Mouse (Mus musculus): Measurements from ENCODE around the gene Cage1. TPM values are rescaled to one million over a fixed set of nuclear protein-coding genes. Genes with fewer than 3 reads are reported as not detected.
A peak's percentile ranks its signal among the peaks of the same experiment; 100 is the strongest.

Gene Cage1
- total RNA-seq (2021) (1 to 10 TPM; 1.6 to 2.3 TPM), polyA plus RNA-seq (2012; rRNA removed) (0.12 and 0.41 TPM in 2 replicates)
- long read RNA-seq, partial matches to known transcripts = 0 of 1 reads
- long read RNA-seq, other reads (novel, unspliced or antisense) = 1 of 1 reads

DNA sequence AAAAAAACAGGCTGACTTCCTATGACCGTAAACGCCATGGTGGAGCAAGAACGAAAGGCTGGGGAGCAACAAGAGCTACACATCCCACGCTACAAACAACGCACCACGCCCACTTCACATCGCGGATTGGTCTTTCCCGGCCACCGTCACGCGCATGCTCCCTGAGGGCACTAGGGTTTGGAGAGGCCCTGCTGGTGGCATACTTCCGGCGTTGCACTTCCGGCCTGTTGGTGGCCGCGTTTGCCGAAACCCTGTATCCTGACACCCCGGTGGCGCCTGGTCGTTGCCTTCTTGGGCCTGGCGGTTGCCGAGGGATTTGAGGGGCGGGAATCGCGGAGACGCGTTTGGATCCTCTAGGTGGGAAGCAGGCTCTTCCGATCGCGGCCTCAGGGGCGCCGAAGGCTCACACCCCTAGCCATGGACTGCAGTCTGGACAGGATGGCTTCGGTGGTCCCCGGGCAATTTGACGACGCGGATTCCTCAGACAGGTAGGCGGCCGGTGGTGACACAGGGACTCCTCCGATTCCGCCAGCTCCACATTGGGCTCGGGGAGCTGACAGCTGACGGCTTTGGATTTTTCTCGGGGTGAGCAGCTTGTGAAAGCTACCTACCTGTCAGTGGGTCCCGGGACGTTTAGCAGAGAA, at the start of gene Cage1:
Cage1 (minus strand) TSS at position 26 of the 644 bp plus-strand sequence.
- intact Hi-C loops (cut with DNase I) = loop anchor here (1.0 to 5.0 kb wide), 2 partner anchors 43 to 605 kb away; partner anchors contain the start of gene Ssr1
- peak within 1 kb of the TSS; percentile 91 for H3K4me3 ChIP-seq
- DNase-seq = peak; percentile 96 to 97
- no peaks in the 10 kb centered on the region; the same call in 1 of the 2 replicates for H3K79me2 ChIP-seq (replicated peaks; ENCODE audit: control insufficient read depth, insufficient read depth, low read length)
- peaks cover 4% of the 10 kb centered on the region for H3K36me3 ChIP-seq (ENCODE audit: control insufficient read depth, insufficient read depth, low read length)
- WGBS = under 1% methylated on average over 47 of the region's 47 CpGs
- H3K27me3 ChIP-seq (ENCODE audit: control insufficient read depth, insufficient read depth, low read length) = no peaks in the 10 kb centered on the region
- H3K27ac ChIP-seq = peak within 1 kb of the TSS; percentile 86
- TF ChIP-seq POLR2A (IDR thresholded peaks at IDR 0.05; ENCODE audit: insufficient read depth, low read depth, low read length) (peak; percentile 83), CTCF (IDR thresholded peaks at IDR 0.05) (peak; percentile 50), EP300 (IDR thresholded peaks at IDR 0.05; ENCODE audit: insufficient read depth, low read depth, low read length) (peak; percentile 83)
- H3K9ac ChIP-seq (ENCODE audit: low read depth, low read length) = peak within 1 kb of the TSS; percentile 84
- peaks cover 4% of the 10 kb centered on the region for H3K4me1 ChIP-seq (ENCODE audit: control insufficient read depth, insufficient read depth, low read length)

DNA sequence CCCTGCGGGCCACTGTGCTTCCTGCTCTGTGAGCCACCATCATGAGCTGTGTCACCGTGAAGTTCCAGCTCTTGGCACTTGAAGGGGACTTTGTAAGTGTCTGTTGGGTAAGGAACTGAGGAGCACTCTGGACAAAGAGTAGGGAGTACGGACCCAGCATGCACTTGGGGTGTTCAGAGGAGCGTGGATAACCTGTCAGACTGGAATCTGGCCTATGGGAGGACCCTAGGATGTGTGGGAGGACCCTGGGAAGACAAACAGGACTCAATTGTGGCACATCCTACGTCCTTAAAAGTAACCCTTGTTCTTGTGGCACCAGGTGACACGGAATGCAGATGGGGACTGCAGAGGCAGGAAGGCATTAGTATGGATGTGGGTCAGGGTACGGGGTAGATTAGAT, 44.3 kb upstream of the Cage1 start:
- no peaks in the 10 kb centered on the region for H3K79me2 ChIP-seq (replicated peaks; ENCODE audit: control insufficient read depth, insufficient read depth, low read length)
- H3K9ac ChIP-seq (ENCODE audit: low read depth, low read length) = no peak overlapping the region
- intact Hi-C loops (cut with DNase I) = no loop called here
- 68% methylated on average over 7 of the region's 7 CpGs for WGBS
- H3K27me3 ChIP-seq (ENCODE audit: control insufficient read depth, insufficient read depth, low read length) = no peaks in the 10 kb centered on the region
- H3K4me1 ChIP-seq (ENCODE audit: control insufficient read depth, insufficient read depth, low read length) = no peaks in the 10 kb centered on the region
- no peak overlapping the region for H3K27ac ChIP-seq
- TF ChIP-seq EP300 (IDR thresholded peaks at IDR 0.05; ENCODE audit: insufficient read depth, low read depth, low read length) = no peak
- no peak for TF ChIP-seq CTCF (IDR thresholded peaks at IDR 0.05)
- no peak for TF ChIP-seq POLR2A (IDR thresholded peaks at IDR 0.05; ENCODE audit: insufficient read depth, low read depth, low read length)
- no peak for DNase-seq
- H3K36me3 ChIP-seq (ENCODE audit: control insufficient read depth, insufficient read depth, low read length) = no peaks in the 10 kb centered on the region
- no peak overlapping the region for H3K4me3 ChIP-seq

DNA sequence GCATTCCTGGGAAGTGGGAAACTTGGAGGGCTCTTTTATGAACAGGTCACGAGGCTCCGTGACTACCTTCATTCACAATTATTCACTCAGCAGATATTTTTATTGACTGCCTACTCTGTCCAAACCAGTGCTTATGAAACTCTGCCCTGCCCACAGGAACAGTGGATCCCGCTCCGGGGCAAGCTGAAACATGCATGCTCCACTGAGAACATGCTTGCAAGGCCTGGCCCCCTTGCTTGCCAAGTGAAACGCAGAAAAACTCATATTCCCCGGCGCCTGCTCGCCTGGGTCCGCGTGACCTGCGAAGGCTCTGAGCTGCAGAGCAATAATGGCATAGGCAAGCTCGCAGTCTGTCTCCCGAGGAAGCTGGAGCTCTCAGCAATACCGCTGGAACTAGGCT, 43.9 kb upstream of the Cage1 start:
- intact Hi-C loops (cut with DNase I) = no loop called here
- Histone ChIP-seq H3K4me1 (ENCODE audit: control insufficient read depth, insufficient read depth, low read length) (no peaks in the 10 kb centered on the region), H3K27me3 (ENCODE audit: control insufficient read depth, insufficient read depth, low read length) (no peaks in the 10 kb centered on the region), H3K9ac (ENCODE audit: low read depth, low read length) (no peak overlapping the region), H3K4me3 (no peak overlapping the region), H3K79me2 (replicated peaks; ENCODE audit: control insufficient read depth, insufficient read depth, low read length) (no peaks in the 10 kb centered on the region), H3K36me3 (ENCODE audit: control insufficient read depth, insufficient read depth, low read length) (no peaks in the 10 kb centered on the region), H3K27ac (no peak overlapping the region)
- no peak for TF ChIP-seq POLR2A (IDR thresholded peaks at IDR 0.05; ENCODE audit: insufficient read depth, low read depth, low read length)
- TF ChIP-seq CTCF (IDR thresholded peaks at IDR 0.05) = no peak
- no peak for TF ChIP-seq EP300 (IDR thresholded peaks at IDR 0.05; ENCODE audit: insufficient read depth, low read depth, low read length)
- 85% methylated on average over 14 of the region's 14 CpGs for WGBS
- no peak for DNase-seq

DNA sequence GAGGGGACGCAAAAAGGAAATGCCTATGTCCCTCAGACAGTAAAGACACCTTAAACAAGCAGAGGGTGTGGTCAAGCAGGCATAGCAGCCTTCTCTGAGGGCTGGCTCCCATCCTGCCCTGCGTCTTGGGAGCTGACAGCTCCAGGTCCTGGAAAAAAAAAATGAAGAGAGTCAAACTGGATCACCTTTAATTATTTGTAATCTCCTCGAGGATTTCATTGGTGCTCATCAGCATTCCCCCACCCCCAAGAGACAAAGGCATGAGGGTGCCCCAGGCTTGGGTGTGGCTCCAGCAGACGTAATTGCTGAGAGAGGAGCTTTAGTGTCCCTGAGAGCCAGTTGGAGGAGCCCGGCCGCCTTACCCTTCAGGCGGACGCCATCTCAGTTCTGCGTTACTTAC, 43.1 kb upstream of the Cage1 start:
- no peak overlapping the region for H3K4me3 ChIP-seq
- H3K27ac ChIP-seq = no peak overlapping the region
- TF ChIP-seq POLR2A (IDR thresholded peaks at IDR 0.05; ENCODE audit: insufficient read depth, low read depth, low read length) = no peak
- no peak for TF ChIP-seq CTCF (IDR thresholded peaks at IDR 0.05)
- TF ChIP-seq EP300 (IDR thresholded peaks at IDR 0.05; ENCODE audit: insufficient read depth, low read depth, low read length) = no peak
- no peaks in the 10 kb centered on the region for H3K79me2 ChIP-seq (replicated peaks; ENCODE audit: control insufficient read depth, insufficient read depth, low read length)
- WGBS = 58% methylated on average over 9 of the region's 9 CpGs
- no peak overlapping the region for H3K9ac ChIP-seq (ENCODE audit: low read depth, low read length)
- no peaks in the 10 kb centered on the region for H3K36me3 ChIP-seq (ENCODE audit: control insufficient read depth, insufficient read depth, low read length)
- H3K27me3 ChIP-seq (ENCODE audit: control insufficient read depth, insufficient read depth, low read length) = no peaks in the 10 kb centered on the region
- DNase-seq = no peak
- intact Hi-C loops (cut with DNase I) = no loop called here
- H3K4me1 ChIP-seq (ENCODE audit: control insufficient read depth, insufficient read depth, low read length) = no peaks in the 10 kb centered on the region

DNA sequence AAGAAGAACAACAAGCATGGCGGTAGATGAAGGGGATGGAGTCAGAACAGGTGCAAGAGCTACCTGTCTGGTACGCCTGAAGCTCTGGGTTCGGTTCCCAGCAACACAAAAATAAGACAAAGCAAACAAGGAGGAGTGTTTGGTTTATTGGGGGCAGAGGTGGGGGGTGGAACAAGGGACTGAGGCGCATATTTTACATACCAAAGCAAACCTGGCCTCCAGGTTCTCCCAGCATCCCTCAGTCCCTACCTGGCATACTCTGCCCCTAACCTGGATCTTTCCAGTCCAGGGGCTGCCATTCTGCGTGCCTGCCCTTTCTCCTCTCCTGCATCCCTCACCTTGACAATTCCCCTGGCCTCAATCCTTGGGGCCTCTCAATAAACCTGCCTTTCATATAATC, 42.5 kb upstream of the Cage1 start:
- Histone ChIP-seq H3K27me3 (ENCODE audit: control insufficient read depth, insufficient read depth, low read length) (no peaks in the 10 kb centered on the region), H3K4me3 (no peak overlapping the region), H3K9ac (ENCODE audit: low read depth, low read length) (no peak overlapping the region), H3K27ac (no peak overlapping the region), H3K4me1 (ENCODE audit: control insufficient read depth, insufficient read depth, low read length) (no peaks in the 10 kb centered on the region), H3K36me3 (ENCODE audit: control insufficient read depth, insufficient read depth, low read length) (no peaks in the 10 kb centered on the region), H3K79me2 (replicated peaks; ENCODE audit: control insufficient read depth, insufficient read depth, low read length) (no peaks in the 10 kb centered on the region)
- WGBS = 89% methylated on average over 5 of the region's 5 CpGs
- DNase-seq = no peak
- intact Hi-C loops (cut with DNase I) = no loop called here
- TF ChIP-seq POLR2A (IDR thresholded peaks at IDR 0.05; ENCODE audit: insufficient read depth, low read depth, low read length) (no peak), EP300 (IDR thresholded peaks at IDR 0.05; ENCODE audit: insufficient read depth, low read depth, low read length) (no peak), CTCF (IDR thresholded peaks at IDR 0.05) (no peak)

DNA sequence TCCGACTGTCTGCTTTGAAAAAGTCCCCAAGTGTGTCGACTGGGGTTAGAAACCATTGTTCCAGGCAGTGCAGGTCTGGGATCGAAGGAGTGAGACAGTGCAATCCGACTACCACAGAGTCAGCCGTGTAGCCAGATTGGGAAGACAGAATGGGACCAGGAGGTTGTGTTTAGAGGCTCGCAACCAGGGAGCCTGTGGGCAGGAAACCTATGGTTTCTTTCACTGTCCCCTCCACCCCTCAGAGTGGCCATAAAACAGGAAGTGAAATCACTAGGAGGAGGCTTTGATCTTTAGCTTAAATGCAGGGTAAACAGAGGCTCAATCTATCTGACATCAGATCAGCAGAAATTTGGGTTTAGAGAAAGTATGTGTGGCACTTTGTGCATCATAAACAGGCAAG, 42.0 kb upstream of the Cage1 start:
- TF ChIP-seq EP300 (IDR thresholded peaks at IDR 0.05; ENCODE audit: insufficient read depth, low read depth, low read length) (no peak), CTCF (IDR thresholded peaks at IDR 0.05) (no peak), POLR2A (IDR thresholded peaks at IDR 0.05; ENCODE audit: insufficient read depth, low read depth, low read length) (no peak)
- no peak overlapping the region for H3K27ac ChIP-seq
- H3K4me1 ChIP-seq (ENCODE audit: control insufficient read depth, insufficient read depth, low read length) = no peaks in the 10 kb centered on the region
- intact Hi-C loops (cut with DNase I) = no loop called here
- WGBS = 57% methylated on average over 6 of the region's 6 CpGs
- H3K79me2 ChIP-seq (replicated peaks; ENCODE audit: control insufficient read depth, insufficient read depth, low read length) = no peaks in the 10 kb centered on the region
- DNase-seq = no peak
- H3K27me3 ChIP-seq (ENCODE audit: control insufficient read depth, insufficient read depth, low read length) = no peaks in the 10 kb centered on the region
- no peaks in the 10 kb centered on the region for H3K36me3 ChIP-seq (ENCODE audit: control insufficient read depth, insufficient read depth, low read length)
- H3K9ac ChIP-seq (ENCODE audit: low read depth, low read length) = no peak overlapping the region
- no peak overlapping the region for H3K4me3 ChIP-seq

Data from heart, adult 2 months (tissue).